Mouse (Mus musculus): ENCODE data around the gene Myt1l.

The Myt1l gene

DNA sequence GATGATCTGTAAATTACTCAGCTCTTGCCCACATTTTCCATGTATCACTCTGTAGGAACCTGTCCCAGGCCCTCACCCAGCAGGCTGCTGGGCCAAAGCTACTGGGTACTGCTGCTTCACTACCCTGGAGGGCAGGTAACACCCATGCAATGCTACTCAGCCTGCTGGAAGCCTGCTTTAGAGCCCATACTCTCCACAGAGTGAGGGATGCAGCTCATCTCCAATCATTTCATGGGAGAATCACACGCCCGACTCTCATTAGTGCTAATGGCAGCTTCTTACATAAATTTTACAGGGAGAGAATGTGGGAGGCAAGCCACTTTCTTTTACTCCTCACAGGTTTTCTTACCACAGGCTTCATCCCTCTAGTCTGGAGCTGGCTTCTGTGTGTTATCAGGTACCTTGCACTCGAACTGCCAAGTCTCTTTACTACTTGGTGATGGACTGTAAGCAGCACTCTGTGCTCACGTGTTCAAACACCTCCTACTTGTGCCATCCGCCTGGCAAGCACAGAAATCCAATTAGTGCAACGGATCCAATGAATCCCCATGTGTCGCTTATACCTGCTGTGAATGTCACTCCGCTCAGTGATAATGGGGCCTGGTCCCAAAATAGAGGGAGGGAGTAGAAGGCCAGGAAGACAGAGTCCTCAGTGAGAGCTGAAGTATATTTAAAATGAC lies 212.3 kb downstream of the Myt1l start:
- peak; percentile 24 to 44 for DNase-seq

DNA sequence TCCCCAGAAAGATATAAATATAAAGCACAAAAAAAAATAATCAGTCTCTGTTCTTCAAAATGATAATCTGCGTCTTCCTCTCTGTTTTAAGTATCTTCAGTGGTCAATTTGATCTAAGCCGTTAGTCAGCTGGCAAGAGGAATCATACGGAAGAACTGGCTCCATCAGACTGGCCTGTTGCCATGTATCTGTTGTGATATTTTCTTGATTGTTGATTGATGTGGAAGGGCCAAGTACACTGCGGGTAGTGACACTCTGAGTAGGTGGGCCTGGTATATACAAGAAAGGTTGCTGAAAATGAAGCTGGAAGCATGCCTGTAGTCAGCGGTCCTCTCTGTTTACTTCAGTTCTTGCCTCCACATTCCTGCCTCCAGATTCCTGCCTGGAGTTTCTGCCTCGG lies 213.0 kb downstream of the Myt1l start:
- no peak for DNase-seq

DNA sequence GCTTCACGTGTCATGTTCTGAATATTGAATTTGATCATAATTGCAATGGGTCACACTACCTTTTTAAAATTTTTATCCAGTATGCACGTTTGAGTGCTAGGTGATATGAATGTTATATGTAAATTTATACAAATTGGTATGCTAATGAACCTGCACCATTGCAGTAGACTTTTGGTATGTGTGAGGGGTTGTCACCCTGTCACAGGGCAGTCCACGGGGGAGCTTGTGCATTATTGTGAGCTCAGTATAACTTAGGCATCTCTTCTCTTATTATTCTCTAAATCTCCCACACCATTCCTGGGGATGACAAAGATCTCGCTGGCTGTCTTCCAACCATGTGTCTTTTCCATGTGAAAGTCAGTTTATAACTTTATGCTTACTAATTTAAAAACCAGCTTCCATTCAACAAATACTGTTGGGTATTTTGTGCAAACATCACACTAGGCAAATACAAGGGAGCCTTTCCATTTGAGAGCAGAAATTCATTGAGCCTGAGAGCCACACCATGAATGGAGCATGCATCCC lies 222.5 kb downstream of the Myt1l start:
- no peak for DNase-seq

DNA sequence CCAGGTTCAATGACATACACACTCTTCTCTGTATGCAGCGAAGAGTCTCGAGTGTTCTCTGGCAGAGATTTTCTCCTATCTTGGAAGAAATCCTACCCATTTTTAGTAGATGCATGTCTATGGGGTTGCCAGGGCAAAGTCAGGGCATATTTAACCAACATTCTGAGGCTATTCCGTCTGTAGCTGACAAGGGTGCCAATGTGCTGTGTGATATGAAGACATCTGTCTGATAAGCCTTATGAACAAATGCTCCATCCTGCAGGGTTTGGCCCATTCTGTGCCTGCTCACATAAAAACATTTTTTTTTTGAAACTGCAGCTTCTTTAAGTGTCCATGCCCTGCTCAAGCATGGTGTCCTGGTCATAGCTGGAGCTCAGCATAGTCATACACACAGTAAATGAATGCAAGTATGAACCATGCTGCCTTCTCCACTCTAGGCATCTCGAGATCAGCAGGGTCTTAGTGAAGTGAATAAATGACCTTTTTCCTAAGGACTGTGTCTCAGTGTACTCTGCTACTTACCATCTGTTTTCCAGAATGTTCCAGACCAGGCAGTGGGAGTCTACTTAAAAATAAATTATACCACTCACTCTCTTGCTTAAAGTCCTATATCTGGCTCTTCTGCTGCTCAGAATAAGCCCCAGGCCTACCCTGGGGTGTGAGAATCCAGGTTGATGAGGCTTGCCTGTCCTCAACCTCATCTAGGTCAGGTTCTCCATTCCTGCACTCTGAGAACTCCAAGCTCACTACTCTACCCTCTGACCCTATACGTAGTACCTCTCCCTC lies 227.1 kb downstream of the Myt1l start:
- DNase-seq, result no peak

DNA sequence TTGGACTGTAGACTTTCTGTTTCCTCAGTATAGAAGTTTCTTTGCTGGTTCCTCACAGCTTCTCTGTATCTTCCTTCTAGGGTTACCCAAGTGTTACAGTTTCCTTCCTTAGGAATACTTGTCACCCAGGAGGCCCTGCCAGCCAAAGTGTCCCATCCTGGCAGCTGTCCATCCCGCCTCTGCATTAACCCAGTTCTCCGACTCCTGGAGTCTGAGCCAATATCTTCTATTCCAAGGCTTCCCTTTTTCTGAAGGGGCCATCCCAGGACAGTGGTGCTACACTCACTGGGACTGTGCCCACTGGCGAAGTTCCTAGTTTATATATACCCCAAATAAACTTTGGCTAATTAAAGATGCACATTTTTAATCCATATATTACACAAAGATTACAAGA lies 227.7 kb downstream of the Myt1l start:
- DNase-seq, result peak; percentile 42 to 50

DNA sequence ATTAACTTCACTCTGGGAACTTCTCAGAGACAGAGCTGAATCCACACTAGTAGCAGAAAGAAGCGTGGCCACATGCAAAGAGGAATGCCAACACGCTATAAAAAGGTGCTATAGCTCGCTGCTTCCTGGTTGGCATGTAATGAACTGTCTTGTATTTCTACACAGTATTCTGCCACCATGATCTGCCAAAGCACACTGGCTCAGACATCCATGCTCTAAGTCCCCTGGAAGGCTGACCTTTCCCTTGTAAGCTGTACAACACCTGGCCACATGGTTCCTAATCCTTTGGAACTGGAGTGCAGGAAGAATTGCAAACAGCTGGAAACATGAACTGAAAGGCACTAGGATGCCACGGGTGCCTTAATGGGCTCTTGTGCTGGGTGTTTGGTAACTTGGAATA lies 232.4 kb downstream of the Myt1l start:
- DNase-seq, result no peak

DNA sequence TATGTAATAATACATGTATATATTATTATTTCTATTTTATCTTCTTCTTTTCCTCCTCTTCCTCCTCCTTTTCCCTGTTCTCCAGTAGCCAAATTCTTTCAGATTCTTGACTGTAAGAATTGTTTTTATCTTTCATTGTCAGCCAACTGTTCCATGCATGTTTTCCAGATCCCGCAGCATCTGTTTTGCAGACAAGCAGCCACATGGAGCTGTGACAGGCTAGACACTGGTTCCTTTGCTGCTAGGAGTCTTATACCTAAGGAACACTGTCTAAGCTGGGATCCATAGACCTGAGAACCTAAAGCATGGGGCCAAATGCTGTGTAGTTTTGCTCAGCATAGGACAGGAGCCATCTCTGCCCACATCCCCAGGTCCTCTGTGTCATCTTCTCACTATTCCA lies 238.0 kb downstream of the Myt1l start:
- no peak for DNase-seq

DNA sequence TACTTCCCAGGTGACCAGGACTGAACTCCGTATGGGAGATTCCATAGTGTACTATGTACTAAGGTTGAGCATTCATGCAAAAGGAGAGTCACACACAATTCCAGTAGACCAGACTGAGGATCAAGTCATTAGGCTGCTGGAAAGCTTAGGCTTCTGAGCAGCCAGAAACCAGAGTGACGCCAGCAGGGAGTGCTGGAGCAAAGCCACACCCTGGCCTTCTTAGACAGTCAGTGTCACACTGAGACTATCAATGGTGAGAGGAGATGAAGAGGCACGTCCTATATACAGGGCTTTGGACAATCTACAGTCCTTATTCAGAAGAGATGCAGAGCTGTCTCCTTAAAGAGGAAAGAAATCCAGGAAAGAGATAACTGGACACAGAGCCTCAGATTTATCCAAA lies 243.6 kb downstream of the Myt1l start:
- DNase-seq, result peak; percentile 53 to 57

DNA sequence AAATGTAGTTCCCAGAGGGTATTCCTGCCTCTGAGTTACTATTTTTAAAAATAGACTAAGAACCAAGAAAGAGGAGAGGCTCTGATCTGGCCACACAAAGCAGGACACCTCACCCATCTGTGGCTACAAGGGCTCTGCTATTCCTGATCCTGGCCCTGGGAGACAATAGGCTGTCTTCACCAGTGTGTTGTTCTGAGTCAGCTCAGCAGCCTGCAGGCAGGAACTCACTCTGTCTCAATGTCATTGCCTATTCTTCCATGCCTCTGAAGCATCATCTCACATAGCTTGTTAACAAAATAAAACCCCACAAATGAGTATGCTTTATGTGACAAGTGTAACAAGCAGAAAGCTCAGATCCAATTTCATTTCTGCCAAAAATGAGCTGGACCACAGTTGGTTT lies 244.2 kb downstream of the Myt1l start:
- no peak for DNase-seq

DNA sequence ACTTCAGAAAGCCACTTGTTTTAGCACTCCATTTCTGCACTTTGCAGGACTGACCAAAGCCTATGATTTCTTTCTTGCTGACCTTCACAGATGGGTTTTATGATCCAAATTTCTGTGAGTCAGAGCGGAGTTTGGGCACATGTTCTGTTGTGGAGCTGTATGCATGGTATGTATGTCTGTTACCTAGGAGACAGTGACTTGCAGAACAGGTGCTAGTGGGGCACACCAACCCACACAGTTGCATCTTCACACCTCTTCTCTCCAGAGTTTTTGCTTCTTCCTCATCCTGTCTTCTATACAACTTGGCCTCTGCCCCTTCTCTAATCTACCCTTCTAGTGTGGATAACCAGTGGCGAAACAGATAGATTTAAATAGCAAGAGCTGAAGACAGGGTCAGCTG lies 250.7 kb downstream of the Myt1l start:
- no peak for DNase-seq

DNA sequence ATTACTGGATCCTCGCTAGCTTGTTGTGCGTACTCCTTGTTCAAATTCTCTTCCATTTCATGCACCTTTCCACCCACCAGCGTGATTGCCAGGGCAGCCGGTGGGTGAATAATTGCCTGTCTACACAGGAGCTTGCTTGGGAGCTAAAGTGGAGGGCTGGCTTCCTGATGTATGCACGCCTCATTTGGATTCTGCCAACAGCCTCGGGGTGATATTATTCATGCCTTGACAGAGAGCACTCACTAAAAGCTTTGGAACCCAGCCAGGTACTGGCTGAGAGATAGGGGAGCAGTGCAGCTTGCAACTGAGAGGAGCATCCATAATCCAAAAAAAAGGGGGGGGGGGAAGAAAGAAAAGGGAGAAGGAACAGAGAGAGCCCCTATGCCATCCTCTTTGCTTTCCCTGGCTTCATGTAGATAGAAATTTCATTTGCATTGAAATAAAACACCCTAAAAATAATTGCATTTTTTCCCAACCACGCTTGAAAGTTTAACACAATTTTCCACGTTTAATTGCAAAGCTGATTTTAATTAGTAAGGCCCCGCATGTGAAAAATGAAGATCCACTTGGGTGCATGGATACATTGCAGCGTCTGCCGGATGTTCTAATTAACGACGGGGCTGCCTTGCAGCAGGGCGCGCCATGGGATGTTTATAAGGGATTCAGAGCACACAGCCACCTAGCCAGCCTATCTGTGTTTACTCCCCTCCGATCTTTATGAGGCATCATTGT lies 261.3 kb downstream of the Myt1l start:
- peak; percentile 34 to 35 for DNase-seq

DNA sequence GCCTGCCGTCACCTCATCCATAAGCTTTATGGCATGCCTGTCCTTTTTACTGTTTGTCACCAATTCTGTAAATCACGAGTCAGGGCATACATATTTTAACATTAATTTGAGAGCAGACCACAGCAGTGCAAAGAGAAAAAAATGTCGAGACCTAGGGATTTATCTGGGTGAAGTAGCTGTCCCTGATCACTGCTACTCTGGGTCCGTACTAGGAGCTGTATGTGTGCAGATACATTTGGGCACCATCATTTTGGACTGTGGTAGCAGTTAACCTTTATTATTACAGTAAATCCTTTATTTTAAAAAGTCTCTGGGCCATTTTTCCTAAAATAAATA lies 261.8 kb downstream of the Myt1l start:
- DNase-seq, result no peak

DNA sequence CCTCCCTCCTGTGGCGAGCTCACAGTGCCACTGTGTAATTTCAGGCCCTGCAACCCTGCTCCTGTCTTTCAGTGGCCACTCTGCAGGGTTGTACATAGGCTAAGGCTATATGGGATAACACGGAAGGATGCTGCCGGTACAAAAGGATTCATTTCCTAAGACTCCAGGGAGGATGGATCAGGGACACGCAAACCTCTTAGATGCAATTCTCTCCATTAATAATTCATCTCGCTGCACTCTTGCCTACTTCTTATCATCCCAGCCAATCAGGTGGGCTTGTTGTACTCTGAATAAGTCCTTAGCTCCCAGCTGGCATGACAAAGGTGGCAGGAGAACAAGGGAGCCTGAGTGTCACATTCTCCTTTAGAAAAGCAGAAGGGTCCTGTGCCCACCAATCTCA lies 264.8 kb downstream of the Myt1l start:
- DNase-seq, result no peak

DNA sequence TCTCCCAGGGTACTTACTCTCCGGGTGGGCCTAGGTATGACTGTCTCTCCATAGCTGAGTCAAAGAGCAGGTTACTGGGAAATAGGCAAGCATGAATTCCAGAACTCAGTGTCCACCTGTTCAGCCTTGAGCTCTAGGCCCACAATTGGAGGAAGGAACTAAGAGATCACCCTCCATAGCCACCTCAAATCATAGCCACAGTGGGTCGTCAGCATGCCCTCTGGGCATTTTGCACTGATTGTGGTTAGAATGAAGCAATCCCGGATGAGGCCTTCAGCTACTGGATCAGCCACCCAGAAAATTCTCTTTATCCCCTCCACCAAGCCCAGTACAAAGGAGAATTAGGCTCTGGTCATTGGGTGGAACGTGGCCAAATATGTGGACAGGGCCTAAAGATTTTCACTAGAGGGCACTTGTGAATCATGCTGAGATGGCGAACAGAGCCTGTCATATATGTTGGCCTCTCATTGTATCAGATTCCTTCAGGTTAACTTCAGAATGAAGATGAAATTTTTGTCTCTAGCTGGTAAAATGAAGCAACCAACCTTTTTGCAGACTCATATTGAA lies 267.0 kb downstream of the Myt1l start:
- DNase-seq, result no peak

DNA sequence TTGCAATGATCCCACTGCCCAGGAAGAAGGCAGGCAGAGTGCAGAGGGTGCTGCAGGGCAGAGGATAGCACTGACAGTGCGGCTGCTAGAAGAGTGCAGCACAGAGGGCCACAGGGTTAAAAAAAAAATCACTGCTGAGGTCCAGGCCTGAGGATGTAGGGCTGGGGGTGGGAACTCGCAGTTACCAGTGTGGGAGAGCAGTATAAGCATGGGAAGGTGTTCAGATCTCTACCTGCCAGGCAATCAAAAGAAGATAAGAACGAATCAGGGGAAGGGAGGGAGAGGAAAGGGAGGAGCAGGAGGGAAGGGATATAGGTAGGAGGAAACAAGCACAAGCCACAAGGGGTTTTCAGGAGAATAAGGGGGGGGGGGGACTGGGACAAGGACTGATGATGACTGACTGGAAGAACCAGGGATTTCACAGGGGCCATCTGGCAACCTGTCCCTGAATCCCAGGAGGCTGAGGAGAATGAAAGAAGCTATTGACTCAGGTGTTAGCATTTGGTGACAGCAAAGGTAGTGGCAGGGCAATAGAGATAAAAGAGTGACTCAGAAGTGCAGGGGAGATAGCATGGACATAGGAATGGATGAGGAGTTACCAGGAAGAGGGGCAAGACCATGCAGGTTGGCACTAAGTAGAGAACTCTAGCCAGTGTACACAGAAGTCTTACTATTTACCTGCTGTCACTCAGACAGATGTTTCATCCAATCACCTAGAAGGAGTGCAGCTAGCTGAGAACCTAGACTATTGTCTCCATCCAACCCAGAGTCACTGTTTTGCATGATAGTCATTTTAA lies 270.6 kb downstream of the Myt1l start:
- no peak for DNase-seq

DNA sequence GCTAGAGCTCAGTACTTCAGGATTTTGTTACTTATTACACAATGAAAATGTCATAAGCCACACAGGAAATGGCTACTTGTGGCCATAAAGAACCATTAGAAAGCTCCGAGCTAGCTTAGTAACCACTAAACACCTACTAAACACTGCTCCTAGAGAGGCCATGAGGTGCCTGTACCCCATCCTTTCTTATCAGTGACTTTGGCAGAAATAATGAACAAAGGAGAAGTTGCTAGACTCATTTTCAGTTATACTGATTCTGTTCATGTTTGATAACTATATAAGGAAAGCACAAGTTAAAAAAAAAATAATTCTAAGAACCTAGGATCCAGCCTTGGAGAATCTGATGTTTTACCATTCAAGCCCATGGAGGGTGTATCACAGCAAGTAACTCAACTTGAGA lies 278.2 kb downstream of the Myt1l start:
- no peak for DNase-seq

DNA sequence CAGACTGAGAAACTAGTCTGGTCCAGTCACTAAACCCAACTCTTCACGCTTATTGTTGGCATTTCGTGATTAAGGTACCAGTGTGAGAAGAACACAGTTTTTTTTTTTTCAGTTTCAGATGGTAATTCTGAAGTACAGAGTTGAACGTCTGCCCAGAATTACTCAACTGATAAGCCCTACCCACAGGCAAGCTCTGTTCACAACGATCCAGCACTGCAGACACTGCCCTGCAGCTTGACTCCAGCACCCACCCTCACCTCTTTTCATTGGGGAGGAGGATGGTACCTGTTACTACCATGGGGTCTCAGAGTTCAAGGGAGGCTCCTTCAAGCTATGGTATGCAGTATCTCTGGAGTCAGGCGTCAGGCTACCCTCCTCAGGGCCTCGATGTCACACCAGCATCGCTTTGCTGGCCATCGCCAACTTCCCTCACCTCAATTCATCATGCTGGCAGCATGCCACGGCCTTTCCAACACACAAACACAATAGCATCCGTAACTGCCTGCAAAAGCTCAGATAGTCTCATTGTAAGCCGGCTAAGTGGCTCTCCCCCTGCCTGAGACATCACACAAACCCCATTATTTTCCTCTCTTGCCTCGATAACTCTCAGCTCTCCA lies 281.5 kb downstream of the Myt1l start:
- no peak for DNase-seq

DNA sequence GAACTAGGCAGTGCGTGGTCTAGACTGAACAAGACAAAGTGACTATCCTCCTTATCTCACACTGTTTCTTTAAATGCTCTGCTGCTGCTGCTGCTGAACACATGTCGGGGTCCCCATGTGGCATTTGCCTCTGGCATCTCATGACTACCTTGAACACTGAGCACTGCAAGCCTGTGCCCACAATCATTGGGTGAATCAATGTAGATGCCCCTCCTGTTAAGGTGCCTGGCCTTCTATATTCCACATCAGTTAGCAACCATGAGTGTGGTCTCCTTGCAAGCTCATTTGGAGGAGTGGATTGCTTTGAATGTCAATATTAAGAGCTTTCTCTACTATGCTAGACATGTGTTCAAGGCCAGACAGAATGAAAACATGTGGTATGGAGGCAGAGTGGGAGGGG lies 287.3 kb downstream of the Myt1l start:
- DNase-seq, result no peak

DNA sequence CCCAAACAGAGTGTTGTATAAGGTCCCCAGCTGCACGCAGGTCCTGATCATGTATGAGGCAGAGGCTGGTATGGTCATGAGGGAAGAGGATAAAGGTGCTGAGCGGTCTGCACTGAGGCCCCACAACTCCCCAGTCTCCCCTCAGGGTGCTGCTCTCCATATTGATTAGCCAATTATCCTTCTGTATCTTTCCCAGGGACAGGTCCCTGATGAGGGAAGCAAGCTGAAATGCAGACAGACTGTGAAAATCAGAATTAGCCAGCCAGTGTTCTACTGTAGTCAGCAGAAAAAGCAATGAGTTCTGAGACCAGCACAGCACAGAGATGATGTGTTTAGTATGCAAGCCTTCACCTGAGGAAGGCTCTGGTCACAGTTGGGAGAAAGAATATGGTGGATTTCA lies 287.9 kb downstream of the Myt1l start:
- DNase-seq, result no peak

DNA sequence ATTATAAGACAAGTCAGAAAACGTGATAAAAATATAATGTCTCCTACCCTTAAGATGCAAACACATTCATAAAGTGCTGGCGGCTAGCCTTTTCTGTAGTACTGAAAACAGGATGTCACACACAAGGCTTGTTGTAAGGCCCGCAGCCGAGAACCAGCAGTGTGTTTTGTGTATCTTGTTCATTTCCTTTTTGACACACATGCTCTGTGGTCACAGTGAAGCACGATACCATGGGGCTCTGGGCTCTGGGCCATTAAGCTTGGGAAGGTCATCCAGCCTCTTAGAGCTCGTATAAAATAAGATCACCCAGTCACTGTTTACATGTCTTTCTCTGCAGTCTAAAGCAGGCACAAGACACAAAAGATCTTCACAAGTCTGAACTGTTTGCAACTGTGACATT lies 288.6 kb downstream of the Myt1l start:
- DNase-seq, result no peak

DNA sequence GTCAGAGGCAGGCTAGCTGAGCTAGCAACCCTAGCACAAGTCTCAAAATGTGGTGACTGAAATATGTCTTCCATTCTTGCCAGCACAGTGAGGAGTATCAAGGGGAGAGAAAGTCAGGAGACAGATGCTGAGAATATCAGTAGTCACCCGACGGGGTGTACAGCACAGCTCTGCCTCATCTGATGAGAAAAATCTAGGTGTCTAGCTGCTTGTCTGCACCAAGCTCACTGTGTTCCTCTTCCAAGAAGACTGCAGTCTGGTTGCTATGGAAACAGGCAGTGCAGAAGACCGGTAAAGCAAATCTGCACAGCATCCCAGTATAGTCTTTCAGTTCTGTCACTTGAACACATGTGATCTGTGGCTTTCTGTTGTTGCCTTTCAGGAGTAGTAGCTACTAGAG lies 294.0 kb downstream of the Myt1l start:
- DNase-seq, result no peak

DNA sequence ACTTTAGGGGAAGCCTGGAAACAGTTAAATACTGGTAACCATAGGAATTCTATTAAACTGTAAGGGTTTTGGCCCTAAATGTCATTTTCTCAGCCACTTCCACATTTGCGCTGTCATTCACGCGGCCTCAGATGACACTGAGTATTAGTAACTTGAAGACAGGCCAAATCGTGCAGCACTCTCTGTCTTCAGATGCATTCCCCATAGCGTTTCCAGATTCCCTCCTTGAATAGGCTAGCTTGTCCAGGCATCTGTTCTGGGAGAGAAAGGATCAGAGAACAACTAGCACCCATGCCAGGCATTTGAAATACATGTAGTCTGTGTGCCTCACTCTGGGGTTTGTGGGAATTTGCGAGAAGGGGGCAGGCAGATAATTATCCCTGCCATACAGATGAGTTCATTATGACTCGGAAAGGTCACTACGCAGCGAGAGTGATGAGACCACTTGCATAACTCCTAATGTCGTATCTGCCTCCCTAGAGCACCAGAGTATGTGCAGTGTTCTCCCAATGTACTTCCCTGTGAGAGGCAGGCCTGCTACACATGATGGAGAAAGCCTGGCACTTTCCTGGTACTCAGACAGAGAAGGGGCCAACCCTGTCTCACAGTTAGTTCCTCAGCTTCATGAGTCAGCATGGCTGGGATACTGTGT lies 295.7 kb downstream of the Myt1l start:
- no peak for DNase-seq

Measured in cerebellum, postnatal 36 days (tissue).